Mouse (Mus musculus) MEL-GATA-1-ER (cell line): ENCODE measurements around the gene Myh10.
"Not testable (repeated sequence)": the region's sequence is repeated elsewhere in the genome, so short reads cannot be mapped to it uniquely, and the experiment has no call there.

Experiments used
- DNase-seq: peaks from one replicate; pipeline ENCODE4 v3.0.0-alpha.2; 2012; ENCODE audit warnings: low read depth; ENCODE audit errors: extremely low read depth

Gene Myh10

DNA sequence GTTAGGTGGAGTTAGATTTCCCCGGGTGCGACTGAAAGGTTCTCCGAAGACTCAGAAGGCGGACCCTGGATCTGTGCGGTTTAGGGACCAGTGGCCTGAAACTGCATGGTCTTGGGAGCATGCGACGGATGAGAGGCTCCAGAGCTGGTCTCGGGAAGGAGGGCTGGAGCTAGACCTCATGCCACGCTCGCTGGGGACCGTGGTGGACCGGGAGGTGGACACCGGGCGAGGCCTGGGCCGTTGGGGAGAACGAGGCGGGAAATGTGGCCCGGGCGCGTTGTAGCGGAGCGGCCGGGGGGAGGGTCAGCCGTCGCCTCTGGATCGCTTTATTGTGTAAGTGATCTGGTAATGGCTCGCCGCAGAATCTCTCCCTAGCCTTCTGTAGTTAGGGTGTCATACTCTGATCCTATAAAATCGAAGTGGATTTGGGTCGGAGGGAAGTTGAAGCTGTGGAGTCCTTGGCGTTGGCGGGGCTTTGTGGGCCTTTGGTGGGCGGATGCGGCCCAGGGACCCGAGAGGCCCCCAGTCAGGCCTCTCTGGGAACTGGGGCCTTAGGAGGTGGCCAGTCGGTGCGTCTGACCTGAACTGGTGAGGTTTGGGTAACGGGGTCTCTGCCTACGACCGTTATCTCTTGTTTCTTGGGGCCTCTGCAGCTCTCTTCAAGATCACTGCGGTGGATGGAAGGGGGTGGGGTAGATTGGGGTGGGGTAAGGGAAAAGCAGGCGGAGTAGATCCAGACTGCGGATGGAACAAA is 1.5 kb downstream of the Myh10 start:
- DNase-seq = peak; percentile 24

DNA sequence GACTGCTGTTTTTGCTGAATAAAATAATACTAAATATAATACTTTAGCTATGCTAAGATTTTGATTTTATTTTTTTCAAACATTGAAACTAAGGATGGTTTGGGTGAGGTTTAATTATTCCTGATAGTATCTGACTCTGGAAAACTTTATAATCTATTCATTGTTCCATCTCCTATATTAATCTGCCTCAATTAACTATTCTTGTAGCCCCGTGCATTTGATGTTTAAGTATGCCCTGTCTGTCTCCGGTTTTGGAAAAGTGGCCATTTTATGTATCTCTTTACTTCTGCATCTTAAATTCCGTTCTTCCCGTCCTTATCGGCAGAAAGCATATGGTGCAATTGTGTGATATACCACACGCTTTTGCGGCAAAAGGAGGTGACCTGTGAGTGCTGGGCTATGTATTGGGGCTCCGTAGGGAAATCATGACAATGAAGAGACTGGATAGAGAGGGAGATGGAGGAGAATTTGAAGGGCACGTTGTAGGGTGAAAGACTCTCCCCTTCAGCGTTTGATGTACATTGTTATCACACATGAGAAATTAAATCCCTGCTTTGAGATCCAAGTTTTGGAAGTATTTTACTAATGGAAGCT is 2.2 kb downstream of the Myh10 start:
- DNase-seq = peak; percentile 84

DNA sequence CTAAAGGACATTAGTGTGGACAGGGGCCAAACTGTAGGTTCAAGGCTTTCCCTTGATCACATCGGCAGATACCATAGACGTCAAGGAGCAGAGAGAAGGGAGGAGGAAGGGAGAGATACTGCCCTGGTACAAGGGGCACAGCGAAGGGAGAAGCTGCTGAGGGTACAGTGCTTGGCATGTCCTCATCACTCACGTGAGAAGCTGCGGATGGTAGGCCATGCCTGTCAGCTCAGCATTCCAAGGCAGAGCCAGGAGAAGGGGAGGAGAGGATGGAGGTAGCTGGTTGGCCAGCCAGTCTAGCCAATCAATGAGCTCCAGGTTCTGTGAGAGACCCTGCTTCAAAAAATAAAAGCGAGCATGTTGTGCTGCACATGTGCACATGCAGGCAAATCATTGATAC is 11.0 kb downstream of the Myh10 start:
- DNase-seq = no peak

- peak; percentile 8 for DNase-seq
Observed at GRCm38 (mm10) chr11:68703360-68703759, 12.0 kb downstream of the Myh10 start.

DNA sequence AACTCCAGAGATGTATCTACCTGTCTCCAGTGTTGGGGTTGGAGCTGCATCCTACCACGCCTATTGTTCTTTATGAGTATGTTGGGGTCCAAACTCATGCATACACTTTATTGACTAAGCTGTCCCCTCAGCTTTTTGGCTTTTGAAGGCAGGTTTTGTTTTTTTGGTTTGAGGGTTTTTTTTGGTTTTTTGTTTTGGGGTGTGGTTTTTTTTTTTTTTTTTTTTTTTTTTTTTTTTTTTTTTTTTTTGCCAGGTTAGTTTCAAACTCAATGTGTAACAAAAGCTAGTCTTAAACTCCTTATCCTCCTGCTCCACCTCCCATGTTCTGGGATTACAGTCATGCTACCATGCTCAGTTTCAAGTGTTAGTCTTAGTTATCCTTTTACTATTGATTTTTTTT is 12.9 kb downstream of the Myh10 start:
- no peak for DNase-seq

- no peak for DNase-seq
Observed at GRCm38 (mm10) chr11:68704847-68705246, 13.5 kb downstream of the Myh10 start.

- DNase-seq = no peak
Observed at GRCm38 (mm10) chr11:68706524-68707429, 15.4 kb downstream of the Myh10 start.

GRCm38 (mm10) chr11:68707881-68708582 is 16.7 kb downstream of the Myh10 start:
- DNase-seq = no peak

DNA sequence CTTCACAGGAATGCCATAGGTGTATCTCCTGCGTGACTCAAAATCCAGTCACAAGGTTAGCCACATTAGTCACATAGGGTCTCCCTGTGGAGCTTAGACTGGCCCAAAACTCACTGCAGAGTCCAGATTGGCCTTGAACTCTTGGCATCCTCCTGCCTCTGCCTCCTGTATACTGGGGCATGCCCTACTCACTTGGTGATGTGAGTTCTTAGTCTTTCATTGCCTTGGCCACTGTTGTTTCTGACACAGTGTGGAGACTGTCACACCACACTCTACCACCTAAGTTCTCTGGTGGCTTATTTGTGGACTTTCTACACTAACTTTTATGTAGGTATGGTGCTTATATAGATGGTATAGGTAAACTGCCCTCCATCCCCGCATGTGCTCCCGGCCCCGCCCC is 24.8 kb downstream of the Myh10 start:
- no peak for DNase-seq

- DNase-seq = no peak
Observed at GRCm38 (mm10) chr11:68717171-68717840, 25.9 kb downstream of the Myh10 start.

- no peak for DNase-seq
Observed at GRCm38 (mm10) chr11:68719096-68719648, 27.8 kb downstream of the Myh10 start.

DNA sequence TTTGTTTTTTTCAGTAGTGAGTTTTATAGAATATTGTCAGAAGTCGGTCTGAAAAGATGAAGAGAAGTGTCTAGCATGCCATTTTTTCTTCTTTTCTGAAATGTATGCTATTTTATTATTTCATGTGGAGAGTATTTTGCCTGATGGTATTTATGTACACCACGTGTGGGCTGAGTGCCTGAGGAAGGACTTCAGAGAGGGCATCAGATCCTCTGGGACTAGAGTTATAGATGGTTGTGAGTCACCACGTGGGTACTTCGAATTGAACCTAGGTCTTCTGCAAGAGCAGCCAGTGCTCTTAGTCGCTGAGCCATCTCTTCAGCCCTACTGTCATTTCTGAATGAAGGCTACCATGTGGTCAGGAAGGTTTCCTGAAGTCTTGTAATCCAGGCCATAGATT is 28.4 kb downstream of the Myh10 start:
- no peak for DNase-seq

DNA sequence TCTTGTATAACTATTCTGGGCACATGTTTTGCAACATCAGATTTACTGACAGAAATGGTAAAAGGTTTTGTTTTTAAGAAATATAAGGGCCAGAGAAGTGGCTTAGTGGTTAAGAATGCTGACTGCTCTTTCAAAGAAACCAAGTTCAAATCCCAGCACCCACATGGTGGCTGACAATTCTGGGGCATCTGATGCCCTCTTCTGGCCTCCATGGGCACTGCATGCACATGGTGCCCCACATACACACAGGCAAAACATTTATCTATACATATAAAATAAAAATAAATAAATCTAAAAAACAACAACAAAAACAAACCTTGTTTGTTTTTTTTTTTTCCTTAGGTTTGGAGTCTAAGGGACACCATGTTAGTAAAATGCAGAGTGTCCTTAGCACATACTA is 32.8 kb downstream of the Myh10 start:
- DNase-seq = no peak

DNA sequence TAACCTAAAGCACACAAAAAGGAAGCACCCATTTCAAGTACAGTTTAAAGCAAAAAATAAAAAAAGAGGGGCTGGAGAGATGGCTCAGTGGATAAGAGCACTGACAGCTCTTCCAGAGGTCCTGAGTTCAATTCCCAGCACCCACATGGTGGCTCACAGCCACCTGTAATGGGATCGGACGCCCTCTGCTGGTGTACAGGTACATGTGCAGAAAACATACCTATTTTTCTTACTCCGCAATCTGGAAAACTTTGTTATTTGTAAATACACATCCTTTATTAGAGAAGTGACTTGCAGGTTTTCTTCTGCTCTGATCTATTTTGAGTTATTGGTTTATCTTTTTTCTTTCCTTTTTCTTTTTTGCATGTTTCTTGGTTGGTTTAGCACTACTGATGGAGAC is 37.3 kb downstream of the Myh10 start:
- DNase-seq = no peak

DNA sequence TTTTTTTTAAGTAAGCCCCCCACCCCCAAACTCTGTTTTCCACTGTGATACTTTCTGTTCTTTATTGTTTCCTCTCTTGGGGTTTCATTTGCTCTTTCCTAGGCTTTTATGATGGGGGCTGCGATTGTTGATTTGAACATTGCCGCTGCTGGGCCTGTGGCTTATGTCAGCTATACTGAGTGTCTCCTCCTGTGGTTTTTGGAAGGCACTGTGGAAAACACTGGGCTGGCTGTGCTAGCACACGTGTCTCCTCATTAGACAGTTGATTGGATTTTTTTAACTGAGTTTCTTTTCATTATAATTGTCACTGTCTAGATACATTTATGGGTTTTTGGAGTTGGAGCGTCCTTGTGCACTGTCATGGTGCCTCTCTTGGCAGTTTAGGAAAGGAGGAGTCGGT is 39.4 kb downstream of the Myh10 start:
- DNase-seq = no peak

DNA sequence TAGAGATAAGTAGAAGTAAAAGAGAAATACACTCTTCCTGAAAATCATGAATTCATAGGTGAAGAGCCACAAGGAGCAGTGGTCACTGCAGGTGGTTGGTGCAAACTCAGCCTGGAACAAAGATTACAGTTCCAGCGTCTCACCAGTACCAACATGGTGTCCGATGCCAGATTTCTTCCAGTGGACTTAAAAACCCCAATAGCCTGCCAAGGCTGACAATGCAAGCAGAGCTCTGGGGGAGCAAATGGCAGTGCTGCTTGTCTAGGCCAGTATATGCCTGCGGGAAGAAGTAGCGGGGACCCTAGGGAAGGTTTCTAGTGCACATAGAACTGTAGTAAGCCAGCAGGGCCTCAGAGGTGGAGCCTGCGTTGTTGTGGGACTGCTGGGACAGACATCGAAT is 40.7 kb downstream of the Myh10 start:
- no peak for DNase-seq

GRCm38 (mm10) chr11:68733401-68733800 is 42.0 kb downstream of the Myh10 start:
- DNase-seq = not testable (repeated sequence)

GRCm38 (mm10) chr11:68739509-68739908 is 48.1 kb downstream of the Myh10 start:
- no peak for DNase-seq

DNA sequence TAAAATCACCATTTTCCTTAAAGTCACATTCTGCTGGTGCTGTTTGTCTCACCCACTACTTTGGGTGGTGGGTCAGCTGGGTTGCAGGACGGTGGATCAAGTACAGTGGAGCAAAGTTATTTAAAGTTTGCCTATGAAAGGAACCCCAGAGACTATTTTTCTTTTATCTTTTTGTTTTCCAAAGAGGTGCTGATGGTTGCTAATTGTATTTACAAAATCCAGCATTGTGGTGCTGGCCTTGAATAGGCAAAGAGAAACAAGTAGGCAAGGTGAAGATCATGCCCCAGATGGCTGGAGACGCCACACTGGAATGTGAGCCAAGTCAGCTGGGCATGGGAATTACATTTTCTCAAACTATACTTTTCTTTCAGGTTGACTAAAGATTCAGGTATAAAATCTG is 51.3 kb downstream of the Myh10 start:
- no peak for DNase-seq

DNA sequence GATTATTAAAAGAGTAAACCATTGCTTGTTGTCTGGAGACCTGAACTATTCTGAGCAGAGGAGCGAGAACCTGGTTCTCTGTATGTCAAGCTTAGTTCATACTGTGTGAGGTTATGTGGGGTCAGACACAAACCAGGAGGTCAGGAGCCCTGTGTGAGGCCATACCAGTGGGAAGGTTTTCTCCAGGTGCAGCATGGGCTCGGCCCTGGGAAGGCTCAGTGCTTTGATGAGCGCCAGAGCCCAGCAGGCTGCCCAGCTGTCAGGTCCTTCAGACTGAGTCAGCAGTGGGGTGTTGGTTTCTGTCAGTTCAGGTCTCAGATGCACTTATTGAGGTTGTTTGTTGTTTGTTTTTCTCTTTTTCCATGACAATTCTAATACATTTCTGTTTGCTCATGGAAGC is 52.8 kb downstream of the Myh10 start:
- DNase-seq = no peak
